Mouse (Mus musculus) intestine, postnatal 0 days (tissue): ENCODE data around the gene Evi2. TPM values are rescaled to one million over a fixed set of nuclear protein-coding genes. Genes with fewer than 3 reads are reported as not detected.

Source experiments
- ATAC-seq: fragments of 200-750 bp; cut with Nextera tagmentation; 2 replicates; pipeline ENCODE4 v1.8.0; 2017; ENCODE audit warnings: mild to moderate bottlenecking, moderate TSS enrichment, moderate library complexity
- H3K27ac ChIP-seq: fragments of 300-500 bp; sonication (generic); 2 replicates; pipeline ENCODE4 v1.5.1; 2014; ENCODE audit warnings: mild to moderate bottlenecking, low read depth, low read length, moderate library complexity
- H3K27me3 ChIP-seq: fragments of 300-500 bp; sonication (generic); replicated peaks from 2 replicates; pipeline ENCODE4 v1.6.1; 2014; ENCODE audit warnings: low read length, mixed read lengths; ENCODE audit not compliant: control insufficient read depth, insufficient read depth
- H3K36me3 ChIP-seq: fragments of 300-500 bp; sonication (generic); 2 replicates; pipeline ENCODE4 v1.6.1; 2014; ENCODE audit warnings: mild to moderate bottlenecking, moderate library complexity; ENCODE audit not compliant: control insufficient read depth, insufficient read depth
- H3K4me1 ChIP-seq: fragments of 300-500 bp; sonication (generic); replicated peaks from 2 replicates; pipeline ENCODE4 v1.6.1; 2014; ENCODE audit warnings: antibody characterized with exemption, low read length, mixed read lengths; ENCODE audit not compliant: control insufficient read depth, insufficient read depth
- H3K4me2 ChIP-seq: fragments of 300-500 bp; sonication (generic); replicated peaks from 2 replicates; pipeline ENCODE4 v1.6.1; 2014; ENCODE audit warnings: low read depth, mild to moderate bottlenecking, moderate library complexity
- H3K4me3 ChIP-seq: fragments of 300-500 bp; sonication (generic); 2 replicates; pipeline ENCODE4 v1.5.1; 2014; ENCODE audit warnings: low read depth, low read length
- H3K9ac ChIP-seq: fragments of 300-500 bp; sonication (generic); 2 replicates; pipeline ENCODE4 v1.6.1; 2014; ENCODE audit warnings: mild to moderate bottlenecking, low read depth, low read length
- H3K9me3 ChIP-seq: fragments of 300-500 bp; sonication (generic); 2 replicates; pipeline ENCODE4 v1.6.1; 2016; ENCODE audit warnings: mixed run types; ENCODE audit not compliant: control insufficient read depth
- CTCF ChIP-seq: sonication (generic); IDR thresholded peaks from 2 replicates; pipeline ENCODE4 v1.5.1; 2016; ENCODE audit warnings: low read depth, mild to moderate bottlenecking, control low read depth, antibody characterized with exemption, moderate library complexity
- WGBS: fragments of 180-500 bp; shearing (Covaris S2); extraction: QIAGEN DNeasy Blood & Tissue Kit; methylation state at CpG from one replicate; pipeline ENCODE4 v1.1.7; 2014; 5-methylcytosine and 5-hydroxymethylcytosine counted together
- polyA plus RNA-seq: library from polyadenylated mRNA; unstranded; fragments of >200 nt; fragmentation: Nextera tagmentation; extraction: Ambion mirVana; gene quantifications from 2 replicates; pipeline ENCODE4 v1.2.1, GENCODE M21; 2015

Gene Evi2
- polyA plus RNA-seq, 1 experiment from 2014 or later = 0.17 TPM

- Histone ChIP-seq H3K27ac (no peak overlapping the region; the same call in 1 of the 2 replicates), H3K9ac (no peak overlapping the region), H3K4me1 (no peaks in the 10 kb centered on the region), H3K4me3 (no peak overlapping the region), H3K9me3 (no peaks in the 10 kb centered on the region), H3K36me3 (0 out of 2 replicates have a peak, but pooled peaks cover 18% of the 10 kb centered on the region), H3K4me2 (no peak overlapping the region), H3K27me3 (no peaks in the 10 kb centered on the region)
- no peak for ATAC-seq
- no peak for TF ChIP-seq CTCF
- WGBS = 73% methylated on average over 8 of the region's 8 CpGs
These were observed 3.7 kb upstream of the Evi2 start for GRCm38 (mm10) chr11:79533950-79534690.

GRCm38 (mm10) chr11:79533311-79533710, 2.9 kb upstream of the Evi2 start:
- Histone ChIP-seq H3K9me3 (no peaks in the 10 kb centered on the region), H3K27ac (no peak overlapping the region), H3K4me2 (no peak overlapping the region), H3K4me3 (no peak overlapping the region), H3K4me1 (no peaks in the 10 kb centered on the region), H3K27me3 (no peaks in the 10 kb centered on the region), H3K9ac (no peak overlapping the region), H3K36me3 (0 out of 2 replicates have a peak, but pooled peaks cover 18% of the 10 kb centered on the region)
- ATAC-seq = no peak
- no peak for TF ChIP-seq CTCF
- 87% methylated on average over 6 of the region's 6 CpGs for WGBS

GRCm38 (mm10) chr11:79531485-79531884, 1.1 kb upstream of the Evi2 start:
- TF ChIP-seq CTCF = no peak

GRCm38 (mm10) chr11:79530774-79531173, 385 bp upstream of the Evi2 start:
- Histone ChIP-seq H3K4me1 (no peaks in the 10 kb centered on the region), H3K36me3 (0 out of 2 replicates have a peak, but pooled peaks cover 5% of the 10 kb centered on the region), H3K4me2 (no peak overlapping the region), H3K27ac (no peak overlapping the region), H3K27me3 (no peaks in the 10 kb centered on the region), H3K9me3 (no peaks in the 10 kb centered on the region), H3K4me3 (no peak overlapping the region), H3K9ac (no peak overlapping the region)
- no peak for TF ChIP-seq CTCF
- WGBS = 87% methylated on average over 11 of the region's 11 CpGs
- no peak for ATAC-seq

More at GRCm38 (mm10) chr11:79531485-79531884, 1.1 kb upstream of the Evi2 start:
- 93% methylated on average over 4 of the region's 4 CpGs for WGBS
- H3K27ac ChIP-seq = no peak overlapping the region
- no peaks in the 10 kb centered on the region for H3K27me3 ChIP-seq
- no peak for ATAC-seq
- H3K9ac ChIP-seq = no peak overlapping the region
- no peak overlapping the region for H3K4me2 ChIP-seq
- H3K4me1 ChIP-seq = no peaks in the 10 kb centered on the region
- no peaks in the 10 kb centered on the region for H3K9me3 ChIP-seq
- no peak overlapping the region for H3K4me3 ChIP-seq
- 0 out of 2 replicates have a peak, but pooled peaks cover 8% of the 10 kb centered on the region for H3K36me3 ChIP-seq

GRCm38 (mm10) chr11:79529736-79530135, 653 bp downstream of the Evi2 start:
- no peaks in the 10 kb centered on the region for H3K4me1 ChIP-seq
- ATAC-seq = no peak
- no peak overlapping the region for H3K4me3 ChIP-seq
- 79% methylated on average over 2 of the region's 2 CpGs for WGBS
- no peak for TF ChIP-seq CTCF
- no peaks in the 10 kb centered on the region for H3K9me3 ChIP-seq
- H3K9ac ChIP-seq = no peak overlapping the region
- H3K27me3 ChIP-seq = no peaks in the 10 kb centered on the region
- no peak overlapping the region for H3K27ac ChIP-seq
- no peaks in the 10 kb centered on the region for H3K36me3 ChIP-seq
- no peak overlapping the region for H3K4me2 ChIP-seq

GRCm38 (mm10) chr11:79529226-79529625, 1.2 kb downstream of the Evi2 start:
- WGBS = 91% methylated on average over 6 of the region's 6 CpGs
- TF ChIP-seq CTCF = no peak
- Histone ChIP-seq H3K27me3 (no peaks in the 10 kb centered on the region), H3K9me3 (no peaks in the 10 kb centered on the region), H3K4me3 (no peak overlapping the region), H3K4me1 (no peaks in the 10 kb centered on the region), H3K9ac (no peak overlapping the region), H3K27ac (no peak overlapping the region), H3K36me3 (no peaks in the 10 kb centered on the region; the same call in 1 of the 2 replicates), H3K4me2 (no peak overlapping the region)
- ATAC-seq = no peak
